Mouse (Mus musculus) kidney, embryonic 16.5 days (tissue): ENCODE results near the gene Trmt13. TPM values are rescaled to one million over a fixed set of nuclear protein-coding genes. Genes with fewer than 3 reads are reported as not detected.
"Not testable (repeated sequence)": the region's sequence is repeated elsewhere in the genome, so short reads cannot be mapped to it uniquely, and the experiment has no call there.

Source experiments
- ATAC-seq: fragments of 200-750 bp; cut with Nextera tagmentation; 2 replicates; pipeline ENCODE4 v1.8.0; 2017; ENCODE audit warnings: moderate TSS enrichment; ENCODE audit not compliant: low FRiP score, low TSS enrichment
- H3K27ac ChIP-seq: fragments of 300-500 bp; sonication (generic); 2 replicates; pipeline ENCODE4 v1.5.1; 2014; ENCODE audit warnings: low read length
- H3K27me3 ChIP-seq: fragments of 300-500 bp; sonication (generic); 2 replicates; pipeline ENCODE4 v1.6.1; 2014; ENCODE audit warnings: low read length, control low read depth, mixed read lengths; ENCODE audit not compliant: insufficient read depth
- H3K36me3 ChIP-seq: fragments of 300-500 bp; sonication (generic); 2 replicates; pipeline ENCODE4 v1.6.1; 2014; ENCODE audit warnings: low read length, control low read depth, mixed read lengths; ENCODE audit not compliant: insufficient read depth
- H3K4me1 ChIP-seq: fragments of 300-500 bp; sonication (generic); 2 replicates; pipeline ENCODE4 v1.6.1; 2014; ENCODE audit warnings: low read length, control low read depth, mixed read lengths; ENCODE audit not compliant: insufficient read depth
- H3K4me2 ChIP-seq: fragments of 300-500 bp; sonication (generic); replicated peaks from 2 replicates; pipeline ENCODE4 v1.6.1; 2014; ENCODE audit warnings: low read depth, low read length
- H3K4me3 ChIP-seq: fragments of 300-500 bp; sonication (generic); 2 replicates; pipeline ENCODE4 v1.5.1; 2014; ENCODE audit warnings: mild to moderate bottlenecking, low read length
- H3K9ac ChIP-seq: fragments of 300-500 bp; sonication (generic); replicated peaks from 2 replicates; pipeline ENCODE4 v1.6.1; 2014; ENCODE audit warnings: low read length
- H3K9me3 ChIP-seq: fragments of 300-500 bp; sonication (generic); 2 replicates; pipeline ENCODE4 v1.6.1; 2016; ENCODE audit warnings: low read length, control low read depth
- WGBS: fragments of 180-500 bp; shearing (Covaris S2); extraction: QIAGEN DNeasy Blood & Tissue Kit; methylation state at CpG from one replicate; pipeline ENCODE4 v1.1.7; 2014; 5-methylcytosine and 5-hydroxymethylcytosine counted together
- polyA plus RNA-seq: library from polyadenylated mRNA; unstranded; fragments of >200 nt; fragmentation: Nextera tagmentation; extraction: Ambion mirVana; gene quantifications from 2 replicates; pipeline ENCODE4 v1.2.1, GENCODE M21; 2015

Trmt13 gene
- polyA plus RNA-seq, 1 experiment from 2014 or later, result 22.5 TPM

- Histone ChIP-seq H3K9ac (no peak within 1 kb of the TSS), H3K4me2 (no peak within 1 kb of the TSS), H3K27me3 (no peaks in the 10 kb centered on the region), H3K4me1 (no peaks in the 10 kb centered on the region), H3K27ac (no peak within 1 kb of the TSS), H3K9me3 (0 out of 2 replicates have a peak, but pooled peaks cover 6% of the 10 kb centered on the region), H3K36me3 (no peaks in the 10 kb centered on the region), H3K4me3 (no peak within 1 kb of the TSS)
- 63% methylated on average over 7 of the region's 7 CpGs for WGBS
- ATAC-seq, result no peak
Observed at GRCm38 (mm10) chr3:116562408-116563094, 51.8 kb downstream of the Trmt13 start, which contains the start of gene Lrrc39. Lrrc39 (plus strand) TSS chr3:116562973.

DNA sequence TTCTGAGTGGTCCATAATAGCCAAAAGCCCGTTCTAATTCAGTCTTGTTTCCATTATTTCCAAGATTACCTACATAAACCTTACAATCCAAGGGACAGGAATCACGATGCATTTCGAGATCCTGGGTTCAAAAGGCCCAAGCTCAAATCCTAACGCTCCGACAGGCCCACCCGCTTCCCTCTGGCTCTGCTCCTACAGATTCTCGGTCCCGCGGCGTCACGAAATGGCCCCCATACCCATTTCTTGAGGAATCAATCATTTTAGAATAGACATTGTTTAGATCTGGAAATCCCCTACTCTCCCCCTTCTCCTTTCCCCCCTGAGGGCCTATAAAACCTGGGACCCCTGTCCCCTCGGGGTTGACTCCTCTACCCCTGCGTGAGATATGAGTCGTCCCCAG is 53.1 kb downstream of the Trmt13 start:
- 94% methylated on average over 13 of the region's 14 CpGs for WGBS
- H3K27ac ChIP-seq, H3K36me3 ChIP-seq, H3K4me2 ChIP-seq, H3K27me3 ChIP-seq, H3K4me1 ChIP-seq, H3K9me3 ChIP-seq, H3K9ac ChIP-seq, ATAC-seq, H3K4me3 ChIP-seq: not testable (repeated sequence)

GRCm38 (mm10) chr3:116551362-116551761 is 63.0 kb downstream of the Trmt13 start:
- H3K27me3 ChIP-seq, result no peaks in the 10 kb centered on the region
- WGBS, result 89% methylated on average over 5 of the region's 5 CpGs
- no peak for ATAC-seq

GRCm38 (mm10) chr3:116547430-116547829 is 67.0 kb downstream of the Trmt13 start:
- no peak overlapping the region for H3K4me3 ChIP-seq
- H3K4me1 ChIP-seq, result no peaks in the 10 kb centered on the region
- WGBS, result 92% methylated on average over 5 of the region's 5 CpGs
- no peak overlapping the region for H3K9ac ChIP-seq
- no peaks in the 10 kb centered on the region for H3K27me3 ChIP-seq
- no peak overlapping the region for H3K4me2 ChIP-seq
- no peak for ATAC-seq
- H3K9me3 ChIP-seq, result no peaks in the 10 kb centered on the region
- peaks cover 44% of the 10 kb centered on the region for H3K36me3 ChIP-seq
- H3K27ac ChIP-seq, result no peak overlapping the region

More at GRCm38 (mm10) chr3:116551362-116551761, 63.0 kb downstream of the Trmt13 start:
- H3K4me2 ChIP-seq, result no peak overlapping the region
- H3K4me3 ChIP-seq, result no peak overlapping the region
- H3K9me3 ChIP-seq, result no peaks in the 10 kb centered on the region
- H3K36me3 ChIP-seq, result peaks cover 18% of the 10 kb centered on the region
- no peak overlapping the region for H3K27ac ChIP-seq
- H3K4me1 ChIP-seq, result no peaks in the 10 kb centered on the region
- H3K9ac ChIP-seq, result no peak overlapping the region

DNA sequence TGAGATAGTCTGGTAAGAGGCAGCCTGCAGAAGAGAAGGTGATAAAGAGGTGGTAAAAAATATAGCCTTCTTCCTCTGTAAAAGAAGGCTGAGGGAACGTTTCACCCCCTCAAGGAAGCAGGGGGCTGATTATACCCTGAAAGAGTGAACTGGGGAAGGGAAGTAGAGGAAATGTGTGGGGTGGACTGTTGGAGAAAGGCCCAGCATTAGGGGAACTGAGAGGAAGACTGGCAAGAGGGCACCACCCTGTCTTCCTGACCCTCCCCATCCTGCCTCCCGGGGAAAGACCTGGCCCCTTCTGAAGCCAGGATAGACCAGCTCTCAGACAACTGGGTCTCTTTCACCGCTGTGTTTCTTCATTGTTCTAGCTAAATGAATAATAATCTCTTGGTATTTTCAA is 71.9 kb downstream of the Trmt13 start:
- no peaks in the 10 kb centered on the region for H3K27me3 ChIP-seq
- no peaks in the 10 kb centered on the region for H3K4me1 ChIP-seq
- H3K4me3 ChIP-seq, result no peak overlapping the region
- no peak overlapping the region for H3K27ac ChIP-seq
- H3K4me2 ChIP-seq, result no peak overlapping the region
- no peak for ATAC-seq
- H3K9ac ChIP-seq, result no peak overlapping the region
- peaks cover 36% of the 10 kb centered on the region for H3K36me3 ChIP-seq
- WGBS, result 44% methylated on average over 3 of the region's 3 CpGs
- H3K9me3 ChIP-seq, result no peaks in the 10 kb centered on the region

DNA sequence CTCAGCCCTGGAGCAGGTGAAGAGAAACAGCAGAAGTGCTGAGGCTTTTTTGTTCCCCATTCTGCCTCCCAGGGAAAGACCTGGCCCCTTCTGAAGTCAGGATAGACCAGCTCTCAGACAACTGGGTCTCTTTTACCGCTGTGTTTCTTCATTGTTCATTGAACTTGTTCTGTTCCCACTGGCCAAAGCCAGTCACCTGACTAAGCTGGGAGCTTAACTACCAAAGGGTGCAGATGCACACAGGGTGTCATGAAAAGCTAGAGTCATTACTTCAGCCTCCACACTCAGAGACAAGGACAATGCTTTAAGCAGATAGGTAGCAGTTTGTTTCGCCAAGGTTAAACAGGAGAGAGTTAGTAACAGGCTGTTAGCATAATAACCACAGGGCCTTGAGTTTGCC is 72.3 kb downstream of the Trmt13 start:
- 40% methylated on average over 2 of the region's 2 CpGs for WGBS
- ATAC-seq, result no peak
- Histone ChIP-seq H3K36me3 (peaks cover 36% of the 10 kb centered on the region), H3K27ac (no peak overlapping the region), H3K4me2 (no peak overlapping the region), H3K4me3 (no peak overlapping the region), H3K9ac (no peak overlapping the region), H3K4me1 (no peaks in the 10 kb centered on the region), H3K9me3 (no peaks in the 10 kb centered on the region), H3K27me3 (no peaks in the 10 kb centered on the region)

- H3K9ac ChIP-seq, result no peak overlapping the region
Observed at GRCm38 (mm10) chr3:116537200-116537573, 77.2 kb downstream of the Trmt13 start.

DNA sequence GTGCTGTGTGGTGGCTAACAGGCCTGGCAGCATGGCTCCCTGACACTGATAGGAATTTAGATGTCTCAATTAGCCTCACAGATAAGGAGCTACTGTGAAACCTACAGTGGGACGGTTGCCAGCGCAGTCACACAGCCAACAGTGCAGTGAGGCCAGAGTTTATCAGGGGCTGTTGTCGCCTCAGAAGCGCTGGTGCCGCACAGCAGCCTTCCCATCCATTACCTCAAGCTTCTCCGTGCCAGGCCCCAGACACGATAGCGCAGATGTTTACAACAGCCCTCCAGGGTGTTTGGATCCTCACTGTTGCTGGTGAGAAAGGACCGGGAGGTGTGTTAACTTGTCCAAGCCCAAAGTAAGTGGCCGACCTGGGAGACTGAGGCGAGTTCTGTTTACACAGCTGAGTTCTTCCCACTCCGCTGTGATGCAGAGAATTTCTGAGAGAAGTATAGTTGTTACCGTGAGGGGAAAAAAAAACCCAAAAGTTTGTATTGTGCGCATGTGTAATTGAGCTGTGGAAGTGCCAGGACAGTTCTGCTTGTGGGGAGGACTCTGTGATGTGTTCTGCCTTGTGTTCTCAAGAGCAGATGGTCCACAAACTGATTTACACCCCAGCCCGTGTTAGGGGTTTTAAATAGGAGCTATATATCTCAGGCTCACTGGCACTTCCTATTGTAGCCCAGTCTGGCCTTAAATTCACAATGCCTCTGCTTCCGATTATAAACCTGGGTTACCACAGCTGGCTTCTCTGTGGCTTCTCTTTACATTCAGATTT is 77.8 kb downstream of the Trmt13 start:
- Histone ChIP-seq H3K9me3 (no peaks in the 10 kb centered on the region), H3K4me3 (no peak overlapping the region), H3K4me1 (peaks cover 5% of the 10 kb centered on the region), H3K27ac (peak overlapping the region; percentile 4; the same call in 1 of the 2 replicates), H3K9ac (no peak overlapping the region), H3K27me3 (no peaks in the 10 kb centered on the region), H3K4me2 (no peak overlapping the region), H3K36me3 (peaks cover 29% of the 10 kb centered on the region)
- WGBS, result 23% methylated on average over 16 of the region's 16 CpGs
- ATAC-seq, result peak; percentile 74; the same call in 1 of the 2 replicates

More at GRCm38 (mm10) chr3:116537200-116537573, 77.2 kb downstream of the Trmt13 start:
- H3K27ac ChIP-seq, result peak overlapping the region; percentile 4; the same call in 1 of the 2 replicates
- H3K27me3 ChIP-seq, result no peaks in the 10 kb centered on the region
- H3K4me2 ChIP-seq, result no peak overlapping the region
- H3K4me1 ChIP-seq, result peaks cover 5% of the 10 kb centered on the region
- WGBS, result 19% methylated on average over 6 of the region's 6 CpGs
- peaks cover 29% of the 10 kb centered on the region for H3K36me3 ChIP-seq
- H3K9me3 ChIP-seq, result no peaks in the 10 kb centered on the region
- H3K4me3 ChIP-seq, result no peak overlapping the region
- peak; percentile 75 for ATAC-seq
